Mouse (Mus musculus): Measurements from ENCODE around the gene Id3.
A peak's percentile ranks its signal among the peaks of the same experiment; 100 is the strongest.

Gene Id3

GRCm38 (mm10) chr4:136124581-136124980 lies 18.7 kb upstream of the Id3 start:
- no peak for DNase-seq (ENCODE audit: low spot score in 2 of 2)

- no peak for DNase-seq (ENCODE audit: low spot score in 2 of 2)
Observed at GRCm38 (mm10) chr4:136125458-136125857, 17.8 kb upstream of the Id3 start.

- no peak for DNase-seq (ENCODE audit: low spot score in 2 of 2)
Observed at GRCm38 (mm10) chr4:136126019-136126418, 17.3 kb upstream of the Id3 start.

- no peak for DNase-seq (ENCODE audit: low spot score in 2 of 2)
Observed at GRCm38 (mm10) chr4:136127670-136128069, 15.6 kb upstream of the Id3 start.

- DNase-seq (ENCODE audit: low spot score in 2 of 2), result no peak
Observed at GRCm38 (mm10) chr4:136129842-136130241, 13.5 kb upstream of the Id3 start.

- no peak for DNase-seq (ENCODE audit: low spot score in 2 of 2)
Observed at GRCm38 (mm10) chr4:136133801-136134200, 9.5 kb upstream of the Id3 start.

- no peak for DNase-seq (ENCODE audit: low spot score in 2 of 2)
Observed at GRCm38 (mm10) chr4:136134418-136134977, 8.8 kb upstream of the Id3 start.

GRCm38 (mm10) chr4:136134978-136135873 lies 8.1 kb upstream of the Id3 start:
- no peak for DNase-seq (ENCODE audit: low spot score in 2 of 2)

GRCm38 (mm10) chr4:136135874-136136728 lies 7.2 kb upstream of the Id3 start:
- no peak for DNase-seq (ENCODE audit: low spot score in 2 of 2)

GRCm38 (mm10) chr4:136139326-136140110 lies 3.8 kb upstream of the Id3 start:
- DNase-seq (ENCODE audit: low spot score in 2 of 2), result no peak

GRCm38 (mm10) chr4:136140327-136141250 lies 2.7 kb upstream of the Id3 start:
- DNase-seq (ENCODE audit: low spot score in 2 of 2), result peak in 1 of 2 experiments; percentile 74

GRCm38 (mm10) chr4:136142267-136143192 lies 767 bp upstream of the Id3 start:
- DNase-seq (ENCODE audit: low spot score in 2 of 2), result no peak

GRCm38 (mm10) chr4:136144126-136144926 lies 1.0 kb downstream of the Id3 start:
- DNase-seq (ENCODE audit: low spot score in 2 of 2), result no peak

GRCm38 (mm10) chr4:136144927-136145292 lies 1.6 kb downstream of the Id3 start:
- DNase-seq (ENCODE audit: low spot score in 2 of 2), result no peak

GRCm38 (mm10) chr4:136145362-136145885 lies 2.1 kb downstream of the Id3 start:
- no peak for DNase-seq (ENCODE audit: low spot score in 2 of 2)

- no peak for DNase-seq (ENCODE audit: low spot score in 2 of 2)
Observed at GRCm38 (mm10) chr4:136145991-136146711, 2.9 kb downstream of the Id3 start.

- no peak for DNase-seq (ENCODE audit: low spot score in 2 of 2)
Observed at GRCm38 (mm10) chr4:136146712-136147154, 3.4 kb downstream of the Id3 start.
